Comparison of ENCODE assay signal across 11 mouse cellular contexts in the genomic region with DNA sequence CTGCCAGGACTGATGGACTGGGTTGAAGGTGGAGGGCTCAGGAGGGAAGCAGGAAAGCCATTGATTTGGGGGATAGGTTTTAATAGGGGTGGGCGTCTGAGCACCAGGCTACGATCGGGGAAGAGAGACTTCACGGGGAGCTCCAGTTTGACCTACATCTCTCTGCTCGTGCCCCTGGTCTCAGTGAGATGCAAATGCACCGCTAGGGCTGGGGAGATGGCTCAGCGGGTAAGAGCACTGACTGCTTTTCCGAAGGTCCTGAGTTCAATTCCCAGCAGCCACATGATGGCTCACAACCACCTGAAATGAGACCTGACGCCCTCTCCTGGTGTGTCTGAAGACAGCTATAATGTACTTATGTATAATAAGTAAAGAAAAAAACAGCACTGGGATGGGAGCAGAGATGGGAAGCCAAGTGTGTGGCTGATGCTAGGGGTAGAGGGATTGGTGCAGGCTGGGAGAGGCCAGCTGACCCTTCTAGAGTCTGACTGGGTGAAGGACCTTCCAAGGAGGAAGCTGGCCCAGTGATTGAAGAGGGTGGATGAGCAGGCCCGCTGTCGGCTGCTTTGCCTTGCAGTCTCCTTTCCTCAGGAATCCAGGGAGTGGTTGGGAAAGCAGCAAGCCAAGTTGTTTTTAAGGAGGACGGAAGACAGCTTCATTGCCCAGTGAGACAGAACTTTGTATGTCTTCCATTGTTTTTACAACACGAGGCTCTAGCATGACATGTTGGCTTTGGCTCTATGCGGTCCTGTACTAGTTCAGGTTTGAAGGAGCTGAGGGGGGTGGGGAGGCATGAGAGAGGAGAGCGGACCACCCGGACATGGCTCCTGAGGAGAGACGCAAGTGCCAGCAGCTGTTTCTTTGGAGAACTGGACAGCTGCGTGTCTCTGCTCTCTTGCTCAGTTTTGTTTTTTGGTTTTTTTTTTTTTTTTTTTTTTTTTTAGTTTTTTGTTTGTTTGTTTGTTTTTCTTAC.
A peak's percentile ranks its signal among the peaks of the same experiment; 100 is the strongest.
DNase-seq lines count a peak whose midpoint lies in the region; ATAC-seq lines count a peak whose summit lies in the region.
"Had no signal": no experiment of that assay in that cellular context is flagged by ENCODE, and none has a peak within 500 bp of the region (broad histone marks: within the 10 kb centered on the region; RNA-seq: fewer than 3 reads in every experiment).

No protein-coding gene starts in this region.

- no peak for ATAC-seq in hindbrain, embryonic 12.5 days (ENCODE audit: low FRiP score)
- ATAC-seq in hindbrain, embryonic 13.5 days (ENCODE audit: low FRiP score): no peak
- no peak for ATAC-seq in forebrain, embryonic 14.5 days
- ATAC-seq in stomach, embryonic 16.5 days (ENCODE audit: insufficient read depth, low FRiP score): no peak

- H3K4me1 ChIP-seq in hindbrain, embryonic 12.5 days: peaks cover 53% of the 10 kb centered on the region
- peaks cover 49% of the 10 kb centered on the region for H3K4me1 ChIP-seq in hindbrain, embryonic 13.5 days (replicated peaks)
- peaks cover 20% of the 10 kb centered on the region for H3K4me1 ChIP-seq in forebrain, embryonic 14.5 days (ENCODE audit: control insufficient read depth, insufficient read depth, low read length)
- H3K4me1 ChIP-seq in stomach, embryonic 16.5 days (ENCODE audit: control insufficient read depth, insufficient read depth, low read length): peaks cover 32% of the 10 kb centered on the region

- peak overlapping the region; percentile 55 for H3K27ac ChIP-seq in hindbrain, embryonic 12.5 days
- H3K27ac ChIP-seq in hindbrain, embryonic 13.5 days: no peak overlapping the region
- 0 out of 2 replicates have a peak overlapping the region, but pooled peaks have one; percentile 30 for H3K27ac ChIP-seq in forebrain, embryonic 14.5 days (ENCODE audit: low read depth, low read length)
- H3K27ac ChIP-seq in stomach, embryonic 16.5 days (ENCODE audit: low read length): peak overlapping the region; percentile 46
- H3K27ac ChIP-seq: liver, embryonic 15.5 days had no signal

- no peak overlapping the region for H3K9ac ChIP-seq in hindbrain, embryonic 12.5 days
- H3K9ac ChIP-seq in hindbrain, embryonic 13.5 days: no peak overlapping the region
- H3K9ac ChIP-seq in forebrain, embryonic 14.5 days (ENCODE audit: low read length): no peak overlapping the region
- H3K9ac ChIP-seq in stomach, embryonic 16.5 days (ENCODE audit: low read length): no peak overlapping the region
- H3K9ac ChIP-seq: heart, embryonic 12.5 days; liver, embryonic 15.5 days had no signal

- no peaks in the 10 kb centered on the region for H3K36me3 ChIP-seq in hindbrain, embryonic 12.5 days
- no peaks in the 10 kb centered on the region for H3K36me3 ChIP-seq in hindbrain, embryonic 13.5 days
- no peaks in the 10 kb centered on the region for H3K36me3 ChIP-seq in forebrain, embryonic 14.5 days (ENCODE audit: control insufficient read depth, insufficient read depth, low read length)
- H3K36me3 ChIP-seq in stomach, embryonic 16.5 days (ENCODE audit: control insufficient read depth, insufficient read depth, low read length): no peaks in the 10 kb centered on the region
- H3K36me3 ChIP-seq: heart, embryonic 12.5 days; liver, embryonic 15.5 days had no signal

- H3K4me3 ChIP-seq in hindbrain, embryonic 12.5 days: no peak overlapping the region
- no peak overlapping the region for H3K4me3 ChIP-seq in hindbrain, embryonic 13.5 days
- H3K4me3 ChIP-seq in forebrain, embryonic 14.5 days (ENCODE audit: low read depth, low read length): no peak overlapping the region
- H3K4me3 ChIP-seq in stomach, embryonic 16.5 days (replicated peaks; ENCODE audit: low read length): no peak overlapping the region
- H3K4me3 ChIP-seq: heart, embryonic 12.5 days; liver, embryonic 15.5 days; myocyte had no signal

- H3K4me2 ChIP-seq in hindbrain, embryonic 12.5 days (replicated peaks): no peak overlapping the region
- no peak overlapping the region for H3K4me2 ChIP-seq in hindbrain, embryonic 13.5 days
- no peak overlapping the region for H3K4me2 ChIP-seq in forebrain, embryonic 14.5 days (ENCODE audit: low read length)
- H3K4me2 ChIP-seq in stomach, embryonic 16.5 days (ENCODE audit: low read depth, low read length): no peak overlapping the region
- H3K4me2 ChIP-seq: heart, embryonic 12.5 days; liver, embryonic 15.5 days had no signal

- 54% methylated on average over 18 of the region's 18 CpGs for WGBS in hindbrain, embryonic 12.5 days
- WGBS in hindbrain, embryonic 13.5 days: 52% methylated on average over 18 of the region's 18 CpGs
- WGBS in forebrain, embryonic 14.5 days: 62% methylated on average over 18 of the region's 18 CpGs
- 81% methylated on average over 18 of the region's 18 CpGs for WGBS in stomach, embryonic 16.5 days

- H3K27me3 ChIP-seq in hindbrain, embryonic 12.5 days: peaks cover 4% of the 10 kb centered on the region
- H3K27me3 ChIP-seq in hindbrain, embryonic 13.5 days: 0 out of 2 replicates have a peak, but pooled peaks cover 14% of the 10 kb centered on the region
- no peaks in the 10 kb centered on the region for H3K27me3 ChIP-seq in forebrain, embryonic 14.5 days (replicated peaks; ENCODE audit: control insufficient read depth, insufficient read depth, low read length)
- H3K27me3 ChIP-seq in stomach, embryonic 16.5 days (ENCODE audit: control insufficient read depth, insufficient read depth, low read length): no peaks in the 10 kb centered on the region
- H3K27me3 ChIP-seq: heart, embryonic 12.5 days; liver, embryonic 15.5 days had no signal

- peak; percentile 12 for DNase-seq in retina, embryonic 14.5 days (ENCODE audit: low spot score)
- DNase-seq in retina, postnatal 1 day: no peak
- DNase-seq in forebrain, embryonic 14.5 days (ENCODE audit: low spot score): no peak
- DNase-seq in ovary, postnatal 14 days (ENCODE audit: low spot score): no peak
- no peak for DNase-seq in gastrocnemius, postnatal 25 days

- no peaks in the 10 kb centered on the region for H3K9me3 ChIP-seq in hindbrain, embryonic 12.5 days (replicated peaks)
- H3K9me3 ChIP-seq in hindbrain, embryonic 13.5 days: no peaks in the 10 kb centered on the region
- H3K9me3 ChIP-seq in forebrain, embryonic 14.5 days (replicated peaks; ENCODE audit: control insufficient read depth, low read length): no peaks in the 10 kb centered on the region
- H3K9me3 ChIP-seq in stomach, embryonic 16.5 days (replicated peaks; ENCODE audit: control insufficient read depth, low read length): no peaks in the 10 kb centered on the region
- H3K9me3 ChIP-seq: heart, embryonic 12.5 days; liver, embryonic 15.5 days had no signal
